Mouse (Mus musculus): ENCODE data around the gene Asb17. TPM values are rescaled to one million over a fixed set of nuclear protein-coding genes. Genes with fewer than 3 reads are reported as not detected.

Gene Asb17
- polyA plus RNA-seq (2021) = 0.12 TPM

- no peaks in the 10 kb centered on the region for H3K27me3 ChIP-seq
- DNase-seq (ENCODE audit: low read depth, low spot score) = no peak
- no peak for ATAC-seq
- in situ Hi-C loops (cut with MboI; ENCODE audit: low pct_unique_long_range_greater_than_20kb) = no loop called here
- ChIA-PET POLR2A (no interaction called here), CTCF (interaction anchor here (0.6 to 1.3 kb wide), 2 partner anchors 9 to 26 kb away, joined by 3 read pairs; no protein-coding TSS in a partner anchor)
- TF ChIP-seq CTCF (IDR thresholded peaks at IDR 0.05) = no peak
Observed at GRCm38 (mm10) chr3:153844030-153844429, at the start of gene Asb17. Gene Asb17, plus strand, starts transcription at chr3:153844209.

- DNase-seq (ENCODE audit: low read depth, low spot score) (no peak), ATAC-seq (no peak)
- TF ChIP-seq CTCF (IDR thresholded peaks at IDR 0.05) = no peak
- ChIA-PET CTCF (interaction anchor here (1.0 to 2.3 kb wide), 3 partner anchors 10 to 40 kb away, joined by 3 to 7 read pairs (median 5); no protein-coding TSS in a partner anchor), POLR2A (no interaction called here)
- peaks cover under 1% of the 10 kb centered on the region for H3K27me3 ChIP-seq
- in situ Hi-C loops (cut with MboI; ENCODE audit: low pct_unique_long_range_greater_than_20kb) = no loop called here
Observed at GRCm38 (mm10) chr3:153797574-153797973, 46.4 kb upstream of the Asb17 start.

GRCm38 (mm10) chr3:153799603-153800002, 44.4 kb upstream of the Asb17 start:
- in situ Hi-C loops (cut with MboI; ENCODE audit: low pct_unique_long_range_greater_than_20kb) = loop anchor here (25.0 kb wide), 1 partner anchor 1037 kb away; no protein-coding TSS in a partner anchor
- no peak for DNase-seq (ENCODE audit: low read depth, low spot score)
- no peak for ATAC-seq
- ChIA-PET POLR2A (interaction anchor here (0.6 kb wide), 1 partner anchor 8 kb away, joined by 3 read pairs; no protein-coding TSS in a partner anchor), CTCF (interaction anchor here (1.3 kb wide), 1 partner anchor 12 kb away, joined by 5 read pairs; no protein-coding TSS in a partner anchor)
- no peak for TF ChIP-seq CTCF (IDR thresholded peaks at IDR 0.05)
- peaks cover 3% of the 10 kb centered on the region for H3K27me3 ChIP-seq

- ChIA-PET POLR2A (no interaction called here), CTCF (interaction anchor here (1.1 to 2.0 kb wide), 2 partner anchors 14 to 143 kb away, joined by 3 to 6 read pairs; no protein-coding TSS in a partner anchor)
- no peak for DNase-seq (ENCODE audit: low read depth, low spot score)
- no peak for ATAC-seq
- H3K27me3 ChIP-seq = peaks cover 3% of the 10 kb centered on the region
- in situ Hi-C loops (cut with MboI; ENCODE audit: low pct_unique_long_range_greater_than_20kb) = loop anchor here (25.0 kb wide), 1 partner anchor 1038 kb away; no protein-coding TSS in a partner anchor
- no peak for TF ChIP-seq CTCF (IDR thresholded peaks at IDR 0.05)
Observed at GRCm38 (mm10) chr3:153800690-153801089, 43.3 kb upstream of the Asb17 start.

- ChIA-PET CTCF (interaction anchor here (1.1 to 2.0 kb wide), 4 partner anchors 13 to 508 kb away, joined by 3 to 6 read pairs (median 3); no protein-coding TSS in a partner anchor), POLR2A (no interaction called here)
- no peak for TF ChIP-seq CTCF (IDR thresholded peaks at IDR 0.05)
- DNase-seq (ENCODE audit: low read depth, low spot score) (no peak), ATAC-seq (no peak)
- peaks cover 3% of the 10 kb centered on the region for H3K27me3 ChIP-seq
- in situ Hi-C loops (cut with MboI; ENCODE audit: low pct_unique_long_range_greater_than_20kb) = loop anchor here (25.0 kb wide), 1 partner anchor 1039 kb away; no protein-coding TSS in a partner anchor
Observed at GRCm38 (mm10) chr3:153801541-153801940, 42.5 kb upstream of the Asb17 start.

GRCm38 (mm10) chr3:153802640-153803039, 41.4 kb upstream of the Asb17 start:
- POLR2A ChIA-PET = interaction anchor here (0.6 to 1.0 kb wide), 2 partner anchors 59 to 1328 kb away, joined by 3 read pairs; no protein-coding TSS in a partner anchor
- TF ChIP-seq CTCF (IDR thresholded peaks at IDR 0.05) = no peak
- DNase-seq (ENCODE audit: low read depth, low spot score) (no peak), ATAC-seq (no peak)
- peaks cover 3% of the 10 kb centered on the region for H3K27me3 ChIP-seq
- CTCF ChIA-PET = interaction anchor here (1.2 to 2.0 kb wide), 7 partner anchors 9 to 509 kb away, joined by 3 to 6 read pairs (median 3); no protein-coding TSS in a partner anchor
- in situ Hi-C loops (cut with MboI; ENCODE audit: low pct_unique_long_range_greater_than_20kb) = loop anchor here (25.0 kb wide), 1 partner anchor 1040 kb away; no protein-coding TSS in a partner anchor

GRCm38 (mm10) chr3:153804032-153804431, 40.0 kb upstream of the Asb17 start:
- in situ Hi-C loops (cut with MboI; ENCODE audit: low pct_unique_long_range_greater_than_20kb) = loop anchor here (25.0 kb wide), 1 partner anchor 1042 kb away; no protein-coding TSS in a partner anchor
- H3K27me3 ChIP-seq = peaks cover 3% of the 10 kb centered on the region
- POLR2A ChIA-PET = no interaction called here
- CTCF ChIA-PET = interaction anchor here (0.9 to 2.2 kb wide), 6 partner anchors 12 to 149 kb away, joined by 3 to 6 read pairs (median 4); no protein-coding TSS in a partner anchor
- no peak for ATAC-seq
- no peak for TF ChIP-seq CTCF (IDR thresholded peaks at IDR 0.05)
- DNase-seq (ENCODE audit: low read depth, low spot score) = no peak

- DNase-seq (ENCODE audit: low read depth, low spot score) (peak; percentile 89), ATAC-seq (peak; percentile 74)
- peaks cover 3% of the 10 kb centered on the region for H3K27me3 ChIP-seq
- ChIA-PET POLR2A (no interaction called here), CTCF (interaction anchor here (0.9 to 2.3 kb wide), 7 partner anchors 20 to 1045 kb away, joined by 3 to 7 read pairs (median 4); no protein-coding TSS in a partner anchor)
- in situ Hi-C loops (cut with MboI; ENCODE audit: low pct_unique_long_range_greater_than_20kb) = loop anchor here (5.0 to 25.0 kb wide), 2 partner anchors 134 to 1044 kb away; no protein-coding TSS in a partner anchor
- TF ChIP-seq CTCF (IDR thresholded peaks at IDR 0.05) = peak; percentile 99
Observed at GRCm38 (mm10) chr3:153806077-153806772, 37.8 kb upstream of the Asb17 start.

- ATAC-seq = peak; percentile 14
- ChIA-PET CTCF (interaction anchor here (0.8 to 2.4 kb wide), 9 partner anchors 8 to 150 kb away, joined by 3 to 7 read pairs (median 5); no protein-coding TSS in a partner anchor), POLR2A (no interaction called here)
- peaks cover 3% of the 10 kb centered on the region for H3K27me3 ChIP-seq
- no peak for TF ChIP-seq CTCF (IDR thresholded peaks at IDR 0.05)
- in situ Hi-C loops (cut with MboI; ENCODE audit: low pct_unique_long_range_greater_than_20kb) = loop anchor here (5.0 to 25.0 kb wide), 2 partner anchors 135 to 1045 kb away; no protein-coding TSS in a partner anchor
- DNase-seq (ENCODE audit: low read depth, low spot score) = no peak
Observed at GRCm38 (mm10) chr3:153806773-153807443, 37.1 kb upstream of the Asb17 start.

All from Patski (cell line).